Mouse (Mus musculus) kidney, embryonic 16.5 days (tissue): Measurements from ENCODE around the gene Dtx3l. TPM values are rescaled to one million over a fixed set of nuclear protein-coding genes. Genes with fewer than 3 reads are reported as not detected.
"Not testable (repeated sequence)": the region's sequence is repeated elsewhere in the genome, so short reads cannot be mapped to it uniquely, and the experiment has no call there.

Source experiments
- ATAC-seq: fragments of 200-750 bp; cut with Nextera tagmentation; 2 replicates; pipeline ENCODE4 v1.8.0; 2017; ENCODE audit warnings: moderate TSS enrichment; ENCODE audit not compliant: low FRiP score, low TSS enrichment
- H3K27ac ChIP-seq: fragments of 300-500 bp; sonication (generic); 2 replicates; pipeline ENCODE4 v1.5.1; 2014; ENCODE audit warnings: low read length
- H3K27me3 ChIP-seq: fragments of 300-500 bp; sonication (generic); 2 replicates; pipeline ENCODE4 v1.6.1; 2014; ENCODE audit warnings: low read length, control low read depth, mixed read lengths; ENCODE audit not compliant: insufficient read depth
- H3K36me3 ChIP-seq: fragments of 300-500 bp; sonication (generic); 2 replicates; pipeline ENCODE4 v1.6.1; 2014; ENCODE audit warnings: low read length, control low read depth, mixed read lengths; ENCODE audit not compliant: insufficient read depth
- H3K4me1 ChIP-seq: fragments of 300-500 bp; sonication (generic); 2 replicates; pipeline ENCODE4 v1.6.1; 2014; ENCODE audit warnings: low read length, control low read depth, mixed read lengths; ENCODE audit not compliant: insufficient read depth
- H3K4me2 ChIP-seq: fragments of 300-500 bp; sonication (generic); replicated peaks from 2 replicates; pipeline ENCODE4 v1.6.1; 2014; ENCODE audit warnings: low read depth, low read length
- H3K4me3 ChIP-seq: fragments of 300-500 bp; sonication (generic); 2 replicates; pipeline ENCODE4 v1.5.1; 2014; ENCODE audit warnings: mild to moderate bottlenecking, low read length
- H3K9ac ChIP-seq: fragments of 300-500 bp; sonication (generic); replicated peaks from 2 replicates; pipeline ENCODE4 v1.6.1; 2014; ENCODE audit warnings: low read length
- H3K9me3 ChIP-seq: fragments of 300-500 bp; sonication (generic); 2 replicates; pipeline ENCODE4 v1.6.1; 2016; ENCODE audit warnings: low read length, control low read depth
- WGBS: fragments of 180-500 bp; shearing (Covaris S2); extraction: QIAGEN DNeasy Blood & Tissue Kit; methylation state at CpG from one replicate; pipeline ENCODE4 v1.1.7; 2014; 5-methylcytosine and 5-hydroxymethylcytosine counted together
- polyA plus RNA-seq: library from polyadenylated mRNA; unstranded; fragments of >200 nt; fragmentation: Nextera tagmentation; extraction: Ambion mirVana; gene quantifications from 2 replicates; pipeline ENCODE4 v1.2.1, GENCODE M21; 2015

Dtx3l gene
- polyA plus RNA-seq, 1 experiment from 2014 or later, result 4.5 TPM

GRCm38 (mm10) chr16:35968149-35968548, 29.2 kb upstream of the Dtx3l start:
- ATAC-seq, result no peak
- no peak overlapping the region for H3K9ac ChIP-seq
- peaks cover 8% of the 10 kb centered on the region; the same call in 1 of the 2 replicates for H3K4me1 ChIP-seq
- no peak overlapping the region for H3K4me3 ChIP-seq
- WGBS, result 23% methylated on average over 2 of the region's 2 CpGs
- no peak overlapping the region for H3K27ac ChIP-seq
- H3K27me3 ChIP-seq, result no peaks in the 10 kb centered on the region
- H3K36me3 ChIP-seq, result no peaks in the 10 kb centered on the region
- H3K9me3 ChIP-seq, result no peaks in the 10 kb centered on the region
- H3K4me2 ChIP-seq, result no peak overlapping the region

DNA sequence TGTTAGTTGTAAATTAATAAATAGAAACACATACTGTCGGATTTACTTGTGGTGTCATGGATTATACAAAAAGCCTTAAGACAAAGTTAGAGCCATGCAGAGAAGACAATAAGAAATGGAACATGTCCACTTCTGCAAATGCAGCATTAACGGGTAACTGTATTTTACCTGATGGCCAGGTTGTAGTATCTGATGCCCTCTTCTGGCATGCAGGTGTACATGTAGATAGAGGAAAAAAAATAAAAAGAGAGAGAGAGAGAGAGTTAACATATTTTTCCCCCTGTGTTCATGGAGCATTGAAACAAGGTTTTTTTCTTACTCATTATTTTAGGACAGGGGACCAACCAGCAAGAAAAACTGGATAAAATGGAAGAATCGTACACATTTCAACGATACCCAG, 28.4 kb upstream of the Dtx3l start:
- Histone ChIP-seq H3K27me3 (no peaks in the 10 kb centered on the region), H3K4me2 (no peak overlapping the region), H3K9me3 (no peaks in the 10 kb centered on the region), H3K4me1 (peaks cover 8% of the 10 kb centered on the region; the same call in 1 of the 2 replicates), H3K4me3 (no peak overlapping the region), H3K27ac (no peak overlapping the region), H3K36me3 (no peaks in the 10 kb centered on the region), H3K9ac (no peak overlapping the region)
- ATAC-seq, result no peak
- WGBS, result 84% methylated on average over 4 of the region's 4 CpGs

DNA sequence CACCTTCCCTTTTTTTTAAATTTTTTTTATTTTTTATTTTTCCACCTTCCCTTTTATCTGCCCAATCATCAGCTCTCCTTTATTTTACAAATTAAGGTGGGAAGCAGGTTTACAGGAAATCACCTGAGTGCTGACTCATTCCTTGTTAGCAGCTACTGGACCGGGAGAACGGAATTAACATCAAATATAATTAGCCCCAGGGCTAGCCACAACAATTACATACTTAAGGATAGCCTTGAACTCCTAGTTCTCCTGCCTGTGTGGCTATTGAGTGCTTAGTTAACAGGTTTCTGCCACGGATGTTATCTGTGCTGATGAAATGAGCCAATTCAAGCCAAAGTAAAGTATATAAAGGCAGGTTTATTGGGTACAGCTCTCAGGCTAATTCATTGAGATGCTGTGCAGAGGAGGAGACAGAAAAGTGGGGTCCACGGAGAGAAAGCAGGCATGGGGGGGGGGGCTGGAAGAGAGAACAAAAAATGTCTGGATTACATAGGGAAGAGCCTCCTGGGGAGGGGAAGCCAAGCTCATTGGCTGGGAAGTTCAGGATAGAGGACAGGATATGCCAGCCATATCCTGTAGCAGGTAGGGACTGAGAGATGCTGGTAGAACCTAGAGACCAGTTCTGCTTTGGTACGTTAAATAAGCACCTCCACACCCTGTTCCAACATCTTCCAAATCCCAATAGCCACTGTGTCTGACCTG, 27.6 kb upstream of the Dtx3l start:
- no peaks in the 10 kb centered on the region for H3K36me3 ChIP-seq
- WGBS, result 56% methylated on average over 5 of the region's 5 CpGs
- no peak overlapping the region for H3K4me2 ChIP-seq
- H3K27me3 ChIP-seq, result no peaks in the 10 kb centered on the region
- H3K27ac ChIP-seq, result no peak overlapping the region
- H3K4me3 ChIP-seq, result no peak overlapping the region
- peaks cover 8% of the 10 kb centered on the region; the same call in 1 of the 2 replicates for H3K4me1 ChIP-seq
- H3K9me3 ChIP-seq, result no peaks in the 10 kb centered on the region
- H3K9ac ChIP-seq, result no peak overlapping the region
- ATAC-seq, result no peak

DNA sequence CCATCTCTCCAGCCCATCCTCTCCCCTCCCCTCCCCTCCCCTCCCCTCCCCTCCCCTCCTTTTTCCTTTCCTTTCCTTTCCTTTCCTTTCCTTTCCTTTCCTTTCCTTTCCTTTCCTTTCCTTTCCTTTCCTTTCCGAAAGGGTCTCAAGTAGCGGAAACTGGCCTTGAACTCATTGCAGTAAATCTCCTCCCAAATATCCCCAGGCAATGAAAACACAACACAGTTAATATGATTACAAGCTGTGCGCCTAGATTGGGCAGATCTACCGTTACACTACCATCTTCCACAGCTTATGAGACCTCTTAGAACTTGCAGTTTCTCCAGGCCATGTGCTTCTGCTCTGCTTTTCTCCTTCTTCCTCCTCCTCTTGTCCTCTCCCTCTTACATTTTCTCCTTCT, 27.0 kb upstream of the Dtx3l start:
- 23% methylated on average over 3 of the region's 4 CpGs for WGBS
- H3K27ac ChIP-seq, H3K9ac ChIP-seq, H3K9me3 ChIP-seq, H3K4me1 ChIP-seq, H3K27me3 ChIP-seq, H3K4me3 ChIP-seq, ATAC-seq, H3K36me3 ChIP-seq, H3K4me2 ChIP-seq: not testable (repeated sequence)

DNA sequence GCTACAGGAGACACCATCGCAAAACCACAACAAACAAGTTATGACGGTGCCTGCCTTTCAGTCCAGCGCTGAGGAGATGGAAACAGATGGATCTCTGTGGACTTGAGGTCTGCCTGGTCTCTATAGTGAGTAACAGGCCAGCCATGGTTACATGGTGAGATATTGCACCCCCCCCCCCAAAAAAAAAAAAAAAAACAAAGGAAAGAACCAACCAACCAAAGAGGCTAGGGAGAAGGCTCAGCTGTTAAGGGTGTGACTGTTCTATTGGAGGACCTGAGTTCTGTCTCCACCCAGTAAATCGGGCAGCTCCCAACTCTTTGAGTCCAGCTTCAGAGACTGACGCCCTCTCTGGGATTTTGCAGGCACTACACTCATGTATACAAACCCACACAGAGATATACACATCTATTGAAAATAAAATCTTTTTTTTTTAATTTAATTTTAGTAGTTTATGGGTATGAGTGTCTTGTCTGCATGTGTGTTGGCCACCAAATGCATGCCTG, 13.7 kb upstream of the Dtx3l start:
- no peak overlapping the region for H3K4me2 ChIP-seq
- H3K27me3 ChIP-seq, result no peaks in the 10 kb centered on the region
- no peak overlapping the region for H3K27ac ChIP-seq
- H3K4me1 ChIP-seq, result no peaks in the 10 kb centered on the region
- no peak overlapping the region for H3K9ac ChIP-seq
- 81% methylated on average over 5 of the region's 5 CpGs for WGBS
- ATAC-seq, result no peak
- no peak overlapping the region for H3K4me3 ChIP-seq
- no peaks in the 10 kb centered on the region for H3K9me3 ChIP-seq
- 0 out of 2 replicates have a peak, but pooled peaks cover 3% of the 10 kb centered on the region for H3K36me3 ChIP-seq

GRCm38 (mm10) chr16:35951216-35951615, 12.3 kb upstream of the Dtx3l start:
- Histone ChIP-seq H3K27me3 (no peaks in the 10 kb centered on the region), H3K4me2 (no peak overlapping the region), H3K9ac (no peak overlapping the region), H3K4me3 (no peak overlapping the region), H3K9me3 (no peaks in the 10 kb centered on the region), H3K4me1 (no peaks in the 10 kb centered on the region), H3K36me3 (no peaks in the 10 kb centered on the region), H3K27ac (no peak overlapping the region)
- no peak for ATAC-seq
- 95% methylated on average over 3 of the region's 3 CpGs for WGBS

- Histone ChIP-seq H3K4me2 (no peak overlapping the region), H3K9ac (no peak overlapping the region), H3K4me3 (no peak overlapping the region), H3K36me3 (no peaks in the 10 kb centered on the region; the same call in 1 of the 2 replicates), H3K27me3 (no peaks in the 10 kb centered on the region), H3K27ac (no peak overlapping the region), H3K9me3 (no peaks in the 10 kb centered on the region), H3K4me1 (no peaks in the 10 kb centered on the region)
- ATAC-seq, result no peak
- 79% methylated on average over 5 of the region's 5 CpGs for WGBS
These were observed 10.3 kb upstream of the Dtx3l start for GRCm38 (mm10) chr16:35949264-35949663.

DNA sequence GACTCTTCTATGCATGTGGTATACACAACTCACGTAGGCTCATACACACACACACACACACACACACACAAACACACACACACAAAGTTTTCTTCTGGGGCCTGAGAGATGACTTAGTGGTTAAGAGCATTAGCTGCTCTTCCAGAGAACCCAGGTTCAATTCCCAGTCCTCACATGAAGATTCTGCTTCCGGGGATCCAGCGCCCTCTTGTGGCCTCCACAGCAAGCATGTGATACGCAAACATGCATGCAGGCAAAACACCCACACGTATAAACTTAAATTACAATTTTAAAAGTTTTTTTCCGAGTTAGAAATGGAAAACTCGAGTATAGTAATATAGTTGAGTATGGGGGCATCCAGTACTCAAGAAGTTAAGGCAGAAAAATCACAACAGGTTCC, 2.4 kb upstream of the Dtx3l start:
- Histone ChIP-seq H3K4me3 (no peak overlapping the region), H3K4me1 (0 out of 2 replicates have a peak, but pooled peaks cover 3% of the 10 kb centered on the region), H3K9me3 (no peaks in the 10 kb centered on the region), H3K9ac (no peak overlapping the region), H3K4me2 (no peak overlapping the region), H3K36me3 (no peaks in the 10 kb centered on the region; the same call in none of the 2 replicates), H3K27me3 (no peaks in the 10 kb centered on the region), H3K27ac (no peak overlapping the region)
- ATAC-seq, result no peak
- WGBS, result 91% methylated on average over 7 of the region's 7 CpGs

- H3K9ac ChIP-seq, result no peak overlapping the region
These were observed 739 bp upstream of the Dtx3l start for GRCm38 (mm10) chr16:35939690-35940089.

GRCm38 (mm10) chr16:35939261-35939660, 310 bp upstream of the Dtx3l start:
- H3K4me1 ChIP-seq, result 0 out of 2 replicates have a peak, but pooled peaks cover 3% of the 10 kb centered on the region
- H3K27ac ChIP-seq, result no peak overlapping the region
- ATAC-seq, result peak; percentile 11; the same call in 1 of the 2 replicates
- H3K4me3 ChIP-seq, result peak overlapping the region; percentile 52
- H3K36me3 ChIP-seq, result no peaks in the 10 kb centered on the region; the same call in 1 of the 2 replicates
- H3K4me2 ChIP-seq, result peak overlapping the region; percentile 81
- H3K27me3 ChIP-seq, result no peaks in the 10 kb centered on the region
- no peaks in the 10 kb centered on the region for H3K9me3 ChIP-seq
- WGBS, result 5% methylated on average over 6 of the region's 6 CpGs
- H3K9ac ChIP-seq, result peak overlapping the region; percentile 62

More at GRCm38 (mm10) chr16:35939690-35940089, 739 bp upstream of the Dtx3l start:
- Histone ChIP-seq H3K27ac (no peak overlapping the region), H3K36me3 (no peaks in the 10 kb centered on the region; the same call in 1 of the 2 replicates), H3K27me3 (no peaks in the 10 kb centered on the region), H3K4me1 (0 out of 2 replicates have a peak, but pooled peaks cover 3% of the 10 kb centered on the region), H3K4me2 (peak overlapping the region; percentile 81), H3K9me3 (no peaks in the 10 kb centered on the region), H3K4me3 (peak overlapping the region; percentile 52)
- 19% methylated on average over 9 of the region's 9 CpGs for WGBS
- ATAC-seq, result peak; percentile 72
